Mouse (Mus musculus) E14TG2a.4 (cell line): ENCODE measurements at regions not wholly inside any gene's neighbourhood (a gene's known extent, or its start where the extent isn't known, plus 50 kb on each side); places are given as distances from the start of the nearest gene placed in this dataset.
"Not testable (repeated sequence)": the region's sequence is repeated elsewhere in the genome, so short reads cannot be mapped to it uniquely, and the experiment has no call there.

Source experiments
- CTCF ChIP-seq: conservative IDR thresholded peaks from 2 replicates; pipeline ENCODE4 v1.5.1; 2014; ENCODE audit warnings: low read length
- NANOG ChIP-seq: IDR thresholded peaks from 2 replicates; pipeline ENCODE4 v1.6.1; 2014; ENCODE audit warnings: borderline replicate concordance, low read length, mixed read lengths
- POU5F1 ChIP-seq: IDR thresholded peaks from 2 replicates; pipeline ENCODE4 v1.6.1; 2014; ENCODE audit warnings: low read length, borderline replicate concordance

DNA sequence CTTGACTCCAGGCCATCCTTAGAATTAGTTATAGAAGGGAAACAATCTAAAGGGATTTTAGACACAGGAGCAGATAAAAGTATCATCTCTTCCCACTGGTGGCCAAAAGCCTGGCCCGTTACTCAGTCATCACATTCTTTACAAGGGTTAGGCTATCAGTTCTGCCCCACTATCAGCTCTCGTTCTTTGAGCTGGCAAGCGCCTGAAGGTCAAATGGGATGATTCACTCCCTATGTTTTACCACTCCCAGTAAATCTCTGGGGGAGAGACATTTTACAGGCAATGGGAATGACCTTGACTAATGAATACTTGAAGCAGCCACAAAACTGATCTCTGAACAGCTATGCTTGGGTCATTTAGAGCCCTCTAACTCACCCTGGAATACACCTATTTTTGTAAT is 70.8 kb downstream of the Gm4847 start:
- not testable (repeated sequence) for TF ChIP-seq CTCF, NANOG, POU5F1
